Mouse (Mus musculus): ENCODE measurements at regions not wholly inside any gene's neighbourhood (a gene's known extent, or its start where the extent isn't known, plus 50 kb on each side); places are given as distances from the start of the nearest gene placed in this dataset.

DNA sequence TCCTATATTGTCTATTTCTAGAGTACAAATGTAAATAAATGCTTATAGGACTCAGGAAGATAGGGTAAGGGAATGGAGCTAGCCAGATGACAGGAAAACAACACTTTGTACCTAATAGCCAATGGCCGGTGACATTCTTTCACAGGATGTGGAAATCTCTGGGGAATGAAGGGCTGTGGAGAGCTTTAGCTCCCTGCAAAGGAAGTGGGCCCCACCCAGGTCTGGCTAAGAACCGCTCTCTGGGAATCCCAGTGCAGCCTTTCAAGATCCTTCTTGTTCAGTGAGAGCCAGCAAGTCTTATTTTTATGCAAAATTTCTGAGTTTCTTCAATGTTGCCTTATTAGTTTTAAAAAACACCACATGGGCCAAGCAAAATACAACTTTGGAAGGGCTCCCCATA lies 54.7 kb upstream of the Pappa2 start:
- H3K27ac ChIP-seq (ENCODE audit: low read length) = no peak overlapping the region
- H3K9ac ChIP-seq (ENCODE audit: low read length) = no peak overlapping the region
- no peaks in the 10 kb centered on the region for H3K27me3 ChIP-seq (ENCODE audit: control insufficient read depth, insufficient read depth, low read length)
- no peak overlapping the region for H3K4me3 ChIP-seq (ENCODE audit: low read length)
- H3K4me2 ChIP-seq (ENCODE audit: low read depth, low read length) = no peak overlapping the region
- WGBS = 48% methylated on average over 2 of the region's 2 CpGs
- no peaks in the 10 kb centered on the region for H3K4me1 ChIP-seq (ENCODE audit: control insufficient read depth, insufficient read depth, low read length)
- no peaks in the 10 kb centered on the region for H3K9me3 ChIP-seq (replicated peaks; ENCODE audit: control insufficient read depth, low read length)
- no peaks in the 10 kb centered on the region for H3K36me3 ChIP-seq (ENCODE audit: control insufficient read depth, insufficient read depth)
- ATAC-seq (replicated peaks; ENCODE audit: extremely low read depth, insufficient read depth, low FRiP score) = 0 out of 2 replicates have a peak, but pooled peaks have one; percentile 41

DNA sequence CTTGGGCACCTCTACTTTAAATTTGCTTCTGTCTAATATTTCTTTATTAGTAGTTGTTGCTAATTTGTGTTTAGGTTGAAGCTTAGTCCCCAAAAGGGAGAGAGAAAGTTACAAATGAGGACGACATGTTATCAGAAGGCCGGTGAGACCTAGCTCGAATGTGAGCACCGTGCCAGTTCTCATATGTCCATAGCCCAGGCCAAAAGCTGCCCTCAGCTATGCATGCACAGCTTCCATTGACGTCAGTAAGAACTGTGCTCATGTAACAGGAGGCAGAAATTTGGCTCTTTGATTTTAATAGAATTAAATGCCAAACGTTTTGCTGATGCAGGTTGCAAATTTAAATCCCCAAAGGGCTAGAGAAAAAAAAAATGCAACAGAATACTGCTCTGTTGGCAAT lies 56.1 kb upstream of the Pappa2 start:
- H3K27me3 ChIP-seq (ENCODE audit: control insufficient read depth, insufficient read depth, low read length) = no peaks in the 10 kb centered on the region
- no peak overlapping the region for H3K9ac ChIP-seq (ENCODE audit: low read length)
- no peaks in the 10 kb centered on the region for H3K4me1 ChIP-seq (ENCODE audit: control insufficient read depth, insufficient read depth, low read length)
- no peak overlapping the region for H3K4me2 ChIP-seq (ENCODE audit: low read depth, low read length)
- WGBS = 75% methylated on average over 6 of the region's 6 CpGs
- H3K9me3 ChIP-seq (replicated peaks; ENCODE audit: control insufficient read depth, low read length) = no peaks in the 10 kb centered on the region
- H3K27ac ChIP-seq (ENCODE audit: low read length) = no peak overlapping the region
- no peak overlapping the region for H3K4me3 ChIP-seq (ENCODE audit: low read length)
- ATAC-seq (replicated peaks; ENCODE audit: extremely low read depth, insufficient read depth, low FRiP score) = no peak
- H3K36me3 ChIP-seq (ENCODE audit: control insufficient read depth, insufficient read depth) = no peaks in the 10 kb centered on the region

DNA sequence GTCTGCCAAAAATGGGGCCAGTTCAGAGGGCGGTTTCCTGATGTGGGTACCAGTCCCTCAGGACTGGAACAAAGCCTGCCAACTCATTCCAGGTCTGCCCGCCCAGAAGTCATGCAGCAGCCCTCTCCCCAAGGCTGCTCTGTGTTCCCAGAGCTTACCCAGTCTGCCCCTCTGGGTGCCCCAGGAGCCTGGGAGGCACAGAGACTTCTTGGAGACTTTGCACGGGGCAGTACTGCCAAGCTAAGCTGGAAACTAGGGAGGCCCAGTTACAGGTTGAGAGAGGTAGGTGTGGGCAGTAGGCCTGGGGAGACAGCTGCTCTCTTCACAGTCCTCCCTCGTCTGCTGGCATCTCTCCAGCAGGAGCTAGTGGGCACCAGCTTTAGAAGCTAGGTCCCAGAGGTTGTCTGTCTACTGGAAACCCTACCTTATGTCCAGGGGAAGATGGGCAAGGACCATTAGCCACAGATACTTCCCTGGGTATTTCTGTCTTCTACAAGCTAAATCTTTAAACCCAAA lies 65.6 kb upstream of the Pappa2 start:
- no peak overlapping the region for H3K9ac ChIP-seq (ENCODE audit: low read length)
- ATAC-seq (replicated peaks; ENCODE audit: extremely low read depth, insufficient read depth, low FRiP score) = no peak
- H3K4me1 ChIP-seq (ENCODE audit: control insufficient read depth, insufficient read depth, low read length) = no peaks in the 10 kb centered on the region
- no peak overlapping the region for H3K4me2 ChIP-seq (ENCODE audit: low read depth, low read length)
- H3K27ac ChIP-seq (ENCODE audit: low read length) = no peak overlapping the region
- H3K36me3 ChIP-seq (ENCODE audit: control insufficient read depth, insufficient read depth) = no peaks in the 10 kb centered on the region
- no peaks in the 10 kb centered on the region for H3K27me3 ChIP-seq (ENCODE audit: control insufficient read depth, insufficient read depth, low read length)
- H3K9me3 ChIP-seq (replicated peaks; ENCODE audit: control insufficient read depth, low read length) = no peaks in the 10 kb centered on the region
- 64% methylated on average over 4 of the region's 4 CpGs for WGBS
- no peak overlapping the region for H3K4me3 ChIP-seq (ENCODE audit: low read length)

DNA sequence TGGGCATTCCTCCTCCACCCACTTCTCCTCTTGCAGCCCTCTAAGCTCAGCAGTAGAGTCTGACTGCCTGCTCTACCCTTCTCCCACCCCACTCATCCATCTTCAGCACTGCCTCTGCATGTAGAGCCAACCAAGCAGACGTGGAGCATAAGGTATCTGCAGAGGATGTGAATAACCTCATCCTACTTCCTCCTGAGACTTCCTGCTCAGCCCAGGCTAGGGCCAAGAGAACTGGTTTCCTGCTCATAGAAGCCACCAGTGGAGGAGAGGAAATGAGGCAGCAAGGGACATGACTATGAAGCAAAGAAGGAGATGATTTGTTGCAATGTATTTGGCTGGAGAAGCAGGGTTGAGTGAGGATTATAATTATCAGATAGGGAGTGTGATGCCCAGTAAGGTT lies 84.7 kb upstream of the Pappa2 start:
- no peaks in the 10 kb centered on the region for H3K36me3 ChIP-seq (ENCODE audit: control insufficient read depth, insufficient read depth)
- H3K4me2 ChIP-seq (ENCODE audit: low read depth, low read length) = no peak overlapping the region
- ATAC-seq (replicated peaks; ENCODE audit: extremely low read depth, insufficient read depth, low FRiP score) = peak; percentile 14; the same call in 1 of the 2 replicates
- no peak overlapping the region for H3K9ac ChIP-seq (ENCODE audit: low read length)
- 26% methylated on average over 1 of the region's 1 CpGs for WGBS
- H3K4me1 ChIP-seq (ENCODE audit: control insufficient read depth, insufficient read depth, low read length) = no peaks in the 10 kb centered on the region
- no peaks in the 10 kb centered on the region for H3K27me3 ChIP-seq (ENCODE audit: control insufficient read depth, insufficient read depth, low read length)
- H3K4me3 ChIP-seq (ENCODE audit: low read length) = no peak overlapping the region
- no peak overlapping the region for H3K27ac ChIP-seq (ENCODE audit: low read length)
- H3K9me3 ChIP-seq (replicated peaks; ENCODE audit: control insufficient read depth, low read length) = no peaks in the 10 kb centered on the region

DNA sequence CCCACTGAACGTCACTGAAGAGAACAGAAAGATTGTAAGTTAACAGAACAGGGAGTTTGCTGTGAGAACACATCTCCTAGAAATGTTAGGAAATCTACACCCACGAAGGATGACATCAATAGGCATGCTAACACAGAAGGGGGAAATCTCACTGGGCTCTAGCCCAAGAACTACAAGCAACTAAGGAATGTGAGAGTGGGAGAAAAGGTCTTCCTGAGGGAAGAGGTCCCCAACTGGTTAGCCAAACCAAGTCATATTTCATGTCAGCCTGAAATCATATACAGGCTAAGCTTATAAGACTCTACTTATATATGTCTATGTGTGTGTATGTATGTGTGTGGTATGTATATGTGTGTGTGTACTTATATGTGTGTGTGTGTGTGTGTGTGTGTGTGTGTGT lies 118.9 kb upstream of the Pappa2 start:
- 60% methylated on average over 2 of the region's 2 CpGs for WGBS
- Histone ChIP-seq H3K4me1 (ENCODE audit: control insufficient read depth, insufficient read depth, low read length) (no peaks in the 10 kb centered on the region), H3K4me2 (ENCODE audit: low read depth, low read length) (no peak overlapping the region), H3K4me3 (ENCODE audit: low read length) (no peak overlapping the region), H3K27ac (ENCODE audit: low read length) (no peak overlapping the region), H3K27me3 (ENCODE audit: control insufficient read depth, insufficient read depth, low read length) (no peaks in the 10 kb centered on the region), H3K36me3 (ENCODE audit: control insufficient read depth, insufficient read depth) (no peaks in the 10 kb centered on the region), H3K9ac (ENCODE audit: low read length) (no peak overlapping the region), H3K9me3 (replicated peaks; ENCODE audit: control insufficient read depth, low read length) (no peaks in the 10 kb centered on the region)
- no peak for ATAC-seq (replicated peaks; ENCODE audit: extremely low read depth, insufficient read depth, low FRiP score)

DNA sequence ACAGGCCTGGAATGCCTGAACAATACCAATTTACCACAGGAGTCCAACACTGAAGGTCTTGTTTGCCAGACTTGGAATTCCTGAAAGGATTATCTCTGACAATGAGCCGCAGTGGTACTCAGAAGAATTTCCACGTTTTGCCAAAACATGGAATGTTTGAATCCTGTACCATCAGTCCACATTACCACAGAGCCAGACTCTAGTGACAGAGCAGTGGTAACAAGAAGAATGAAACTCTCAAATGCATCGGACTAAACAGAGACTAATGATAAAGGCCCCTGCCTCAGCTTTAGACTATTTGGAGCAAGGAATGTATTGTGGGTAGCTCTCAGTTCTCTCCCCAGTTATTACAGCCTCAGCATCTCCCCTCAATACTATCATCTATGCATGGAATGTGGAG lies 109.9 kb upstream of the Cop1 start:
- no peaks in the 10 kb centered on the region for H3K9me3 ChIP-seq (replicated peaks; ENCODE audit: control insufficient read depth, low read length)
- H3K36me3 ChIP-seq (ENCODE audit: control insufficient read depth, insufficient read depth) = no peaks in the 10 kb centered on the region
- no peaks in the 10 kb centered on the region for H3K4me1 ChIP-seq (ENCODE audit: control insufficient read depth, insufficient read depth, low read length)
- no peak overlapping the region for H3K4me3 ChIP-seq (ENCODE audit: low read length)
- H3K9ac ChIP-seq (ENCODE audit: low read length) = no peak overlapping the region
- no peak overlapping the region for H3K27ac ChIP-seq (ENCODE audit: low read length)
- 59% methylated on average over 3 of the region's 3 CpGs for WGBS
- no peaks in the 10 kb centered on the region for H3K27me3 ChIP-seq (ENCODE audit: control insufficient read depth, insufficient read depth, low read length)
- no peak for ATAC-seq (replicated peaks; ENCODE audit: extremely low read depth, insufficient read depth, low FRiP score)
- H3K4me2 ChIP-seq (ENCODE audit: low read depth, low read length) = no peak overlapping the region

DNA sequence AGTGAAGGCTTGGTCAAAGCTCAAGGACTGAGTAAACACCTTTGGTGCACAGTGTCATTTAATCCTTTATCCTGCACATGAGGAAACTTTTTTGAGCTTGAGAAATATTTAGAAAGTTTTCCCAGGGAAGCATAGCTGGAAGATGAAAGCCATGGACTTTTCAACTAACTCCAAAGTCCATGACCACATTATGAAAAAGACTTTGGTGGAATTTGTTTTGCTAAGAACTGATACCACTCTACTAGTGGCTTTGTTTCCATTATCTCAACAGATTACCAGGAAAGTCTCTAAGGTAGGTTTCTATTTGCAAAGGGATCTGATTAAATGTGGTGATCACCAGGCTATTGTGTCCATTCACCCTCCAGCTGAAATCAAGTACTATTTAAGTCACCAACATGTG lies 107.2 kb upstream of the Cop1 start:
- H3K4me2 ChIP-seq (ENCODE audit: low read depth, low read length) = no peak overlapping the region
- no peaks in the 10 kb centered on the region for H3K27me3 ChIP-seq (ENCODE audit: control insufficient read depth, insufficient read depth, low read length)
- H3K9me3 ChIP-seq (replicated peaks; ENCODE audit: control insufficient read depth, low read length) = no peaks in the 10 kb centered on the region
- no peak overlapping the region for H3K4me3 ChIP-seq (ENCODE audit: low read length)
- no peak for ATAC-seq (replicated peaks; ENCODE audit: extremely low read depth, insufficient read depth, low FRiP score)
- no peak overlapping the region for H3K9ac ChIP-seq (ENCODE audit: low read length)
- H3K36me3 ChIP-seq (ENCODE audit: control insufficient read depth, insufficient read depth) = no peaks in the 10 kb centered on the region
- H3K27ac ChIP-seq (ENCODE audit: low read length) = no peak overlapping the region
- H3K4me1 ChIP-seq (ENCODE audit: control insufficient read depth, insufficient read depth, low read length) = no peaks in the 10 kb centered on the region

DNA sequence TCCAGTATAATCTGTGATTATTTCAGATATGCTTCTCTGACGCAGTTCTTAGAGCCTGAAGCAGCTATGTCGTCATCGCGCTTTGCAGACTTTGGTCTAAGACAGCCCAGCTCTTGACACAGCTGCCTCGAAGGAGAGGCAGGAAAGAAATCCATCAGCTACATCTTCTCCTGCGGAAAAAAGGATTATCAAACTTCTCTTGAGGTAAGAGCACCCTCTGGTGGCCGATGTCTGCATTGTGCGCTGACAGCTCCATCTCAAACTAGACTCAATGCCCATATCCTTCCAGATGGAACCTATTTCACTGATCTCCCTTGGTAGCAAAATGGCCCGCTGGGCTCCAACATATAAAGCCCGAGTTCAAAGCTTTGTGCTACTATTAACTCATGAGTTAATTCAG lies 96.8 kb upstream of the Cop1 start:
- Histone ChIP-seq H3K27ac (ENCODE audit: low read length) (no peak overlapping the region), H3K9ac (ENCODE audit: low read length) (no peak overlapping the region), H3K9me3 (replicated peaks; ENCODE audit: control insufficient read depth, low read length) (0 out of 2 replicates have a peak, but pooled peaks cover 4% of the 10 kb centered on the region), H3K4me1 (ENCODE audit: control insufficient read depth, insufficient read depth, low read length) (no peaks in the 10 kb centered on the region), H3K36me3 (ENCODE audit: control insufficient read depth, insufficient read depth) (no peaks in the 10 kb centered on the region), H3K4me2 (ENCODE audit: low read depth, low read length) (peak overlapping the region; percentile 48), H3K4me3 (ENCODE audit: low read length) (peak overlapping the region; percentile 18), H3K27me3 (ENCODE audit: control insufficient read depth, insufficient read depth, low read length) (no peaks in the 10 kb centered on the region)
- ATAC-seq (replicated peaks; ENCODE audit: extremely low read depth, insufficient read depth, low FRiP score) = no peak
- WGBS = 8% methylated on average over 10 of the region's 10 CpGs

DNA sequence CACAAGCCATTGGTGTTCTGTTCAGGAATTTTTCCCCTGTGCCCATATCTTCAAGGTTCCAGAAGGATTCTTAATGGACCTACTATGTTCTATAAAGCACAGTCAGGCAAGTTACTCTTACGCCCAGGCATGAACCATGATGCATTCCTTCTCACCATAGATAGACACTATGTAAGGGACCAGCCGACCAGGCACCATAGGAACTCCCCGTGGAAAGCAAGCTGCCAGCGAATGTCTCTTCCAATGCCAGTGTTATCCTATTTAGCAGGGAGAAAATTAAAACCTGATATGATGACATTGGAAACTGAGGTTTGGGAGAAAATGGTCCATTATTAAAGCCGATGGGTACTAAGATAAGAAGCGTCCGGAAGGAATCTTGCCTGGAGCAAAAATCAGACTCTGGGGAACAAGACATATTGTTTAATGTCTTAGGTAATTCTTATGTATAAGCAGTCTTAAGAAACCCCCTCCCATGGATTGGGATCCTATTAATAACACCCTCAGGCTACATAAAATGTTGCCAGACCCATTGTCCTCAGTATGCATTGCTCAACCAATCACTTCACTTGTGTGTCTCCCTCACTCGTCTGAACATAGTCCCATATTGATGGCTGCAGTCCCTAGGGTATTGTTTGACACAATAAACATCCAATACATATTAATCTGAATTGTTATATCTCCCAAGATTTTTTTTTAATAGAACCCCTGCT lies 84.2 kb upstream of the Cop1 start:
- no peak overlapping the region for H3K4me2 ChIP-seq (ENCODE audit: low read depth, low read length)
- ATAC-seq (replicated peaks; ENCODE audit: extremely low read depth, insufficient read depth, low FRiP score) = no peak
- H3K9ac ChIP-seq (ENCODE audit: low read length) = no peak overlapping the region
- H3K9me3 ChIP-seq (replicated peaks; ENCODE audit: control insufficient read depth, low read length) = no peaks in the 10 kb centered on the region
- no peaks in the 10 kb centered on the region for H3K36me3 ChIP-seq (ENCODE audit: control insufficient read depth, insufficient read depth)
- H3K4me1 ChIP-seq (ENCODE audit: control insufficient read depth, insufficient read depth, low read length) = no peaks in the 10 kb centered on the region
- 82% methylated on average over 8 of the region's 8 CpGs for WGBS
- H3K27me3 ChIP-seq (ENCODE audit: control insufficient read depth, insufficient read depth, low read length) = no peaks in the 10 kb centered on the region
- H3K4me3 ChIP-seq (ENCODE audit: low read length) = no peak overlapping the region
- H3K27ac ChIP-seq (ENCODE audit: low read length) = no peak overlapping the region

Measured in heart, embryonic 16.5 days (tissue).